Comparison of ENCODE assay signal across 8 mouse cellular contexts in the genomic region with DNA sequence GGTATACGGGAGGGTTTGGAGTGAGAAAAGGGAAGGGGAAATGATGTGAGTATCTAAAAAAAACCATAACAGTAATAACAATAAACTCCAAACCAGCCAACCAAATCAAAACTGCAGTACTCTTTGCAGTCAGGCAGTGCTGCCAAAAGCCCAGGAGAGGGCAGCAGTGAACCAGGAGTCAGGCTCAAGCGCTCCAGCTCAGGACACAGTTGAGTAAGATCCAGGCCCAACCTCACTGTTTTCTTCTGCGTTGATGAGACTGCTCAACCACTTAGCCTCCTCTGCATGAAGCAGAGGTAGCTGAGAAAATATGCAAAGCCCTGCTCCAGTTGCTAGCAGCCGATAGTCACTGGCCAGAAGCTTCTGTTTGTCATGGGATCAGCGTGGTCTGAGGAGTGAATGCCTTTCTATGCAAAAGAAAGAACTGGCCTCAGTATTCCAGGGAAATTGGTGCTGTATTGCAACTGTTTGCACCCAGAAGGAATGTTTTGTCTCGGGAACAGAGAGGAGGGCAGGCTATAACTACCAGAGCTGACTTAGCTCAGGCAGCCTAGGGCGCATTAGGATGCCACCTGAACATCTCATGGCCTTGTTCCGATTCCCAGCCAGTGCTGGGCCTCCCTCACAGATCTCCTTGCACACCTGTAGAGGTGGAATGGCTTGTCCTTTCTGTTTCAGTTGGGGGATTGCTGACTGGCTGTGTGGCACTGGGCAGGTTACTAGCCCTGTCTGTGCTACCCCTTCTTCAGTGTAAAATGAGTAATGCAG. TPM values are rescaled to one million over a fixed set of nuclear protein-coding genes. Genes with fewer than 3 reads are reported as not detected.
DNase-seq lines count a peak whose midpoint lies in the region; ATAC-seq and TF ChIP-seq lines count a peak whose summit lies in the region.

No protein-coding gene starts in this region.

- peak; percentile 91 for TF ChIP-seq CTCF in lung, embryonic 14.5 days (IDR thresholded peaks at IDR 0.05; ENCODE audit: low read depth)

- no peak overlapping the region for H3K4me2 ChIP-seq in lung, embryonic 14.5 days

- 38% methylated on average over 8 of the region's 8 CpGs for WGBS in lung, embryonic 14.5 days

- no peak overlapping the region for H3K27ac ChIP-seq in ES-E14 (ENCODE audit: insufficient read depth, low read depth, low read length, poor library complexity, severe bottlenecking)
- no peak overlapping the region for H3K27ac ChIP-seq in lung, embryonic 14.5 days (ENCODE audit: low read depth)

- no peaks in the 10 kb centered on the region for H3K9me3 ChIP-seq in ES-E14 (ENCODE audit: control insufficient read depth, insufficient read depth, low read depth, low read length)
- no peaks in the 10 kb centered on the region for H3K9me3 ChIP-seq in lung, embryonic 14.5 days (ENCODE audit: low read depth, low read length)

- no peak overlapping the region for H3K9ac ChIP-seq in ES-E14 (ENCODE audit: insufficient read depth, low read depth, low read length, poor library complexity, severe bottlenecking)
- no peak overlapping the region; the same call in 1 of the 2 replicates for H3K9ac ChIP-seq in lung, embryonic 14.5 days

- no peaks in the 10 kb centered on the region for H3K36me3 ChIP-seq in ES-E14 (ENCODE audit: control insufficient read depth, insufficient read depth, low read length, poor library complexity, severe bottlenecking)
- no peaks in the 10 kb centered on the region for H3K36me3 ChIP-seq in lung, embryonic 14.5 days (ENCODE audit: insufficient read depth)

- H3K4me1 ChIP-seq in ES-E14 (ENCODE audit: control insufficient read depth in 2 of 2, insufficient read depth in 2 of 2, low read length in 2 of 2, poor library complexity in 1 of 2): no peaks in the 10 kb centered on the region
- no peaks in the 10 kb centered on the region for H3K4me1 ChIP-seq in lung, embryonic 14.5 days (ENCODE audit: insufficient read depth)

- H3K4me3 ChIP-seq in ES-E14 (ENCODE audit: insufficient read depth in 1 of 2, low read depth in 1 of 2, low read length in 2 of 2, poor library complexity in 1 of 2, severe bottlenecking in 1 of 2): no peak overlapping the region
- H3K4me3 ChIP-seq in lung, embryonic 14.5 days (ENCODE audit: low read depth, low read length): no peak overlapping the region

- DNase-seq in ES-E14 (ENCODE audit: low read depth, low spot score): peak; percentile 66
- DNase-seq in brain, embryonic 18.5 days (ENCODE audit: low read depth, low spot score): peak; percentile 34
- peak; percentile 36 for DNase-seq in fibroblast of lung, adult 2 months (ENCODE audit: low read depth)
- DNase-seq in heart, postnatal 14 days: peak; percentile 63 to 81
- peak; percentile 64 to 80 for DNase-seq in kidney, postnatal 36 days
- peak; percentile 89 for DNase-seq in lung, embryonic 14.5 days
- DNase-seq in ovary, postnatal 14 days (ENCODE audit: low spot score): peak; percentile 51
- peak; percentile 78 for DNase-seq in thymus, postnatal 4 days

- peak; percentile 65 for ATAC-seq in lung, embryonic 14.5 days (ENCODE audit: insufficient read depth)

- in situ Hi-C loops in ES-E14 (cut with MboI; ENCODE audit: low sequenced_read_pairs in 2 of 2, unreplicated experiment in 2 of 2): loop anchor here in 1 of 2 experiments (25.0 kb wide), 1 partner anchor 596 kb away; no protein-coding TSS in a partner anchor

- intact Hi-C loops in heart, postnatal 14 days (cut with DNase I): loop anchor here (1.0 to 10.0 kb wide), 2 partner anchors 169 to 399 kb away; no protein-coding TSS in a partner anchor

- no peaks in the 10 kb centered on the region for H3K27me3 ChIP-seq in lung, embryonic 14.5 days (ENCODE audit: insufficient read depth, low read length)

TF ChIP-seq in ES-E14, 5 proteins besides CTCF, POLR2A, EP300 and RAD21:
- TF ChIP-seq ZNF384 (IDR thresholded peaks at IDR 0.05; ENCODE audit: low read depth, low read length) (peak; percentile 47; the same call in 1 of the 2 replicates), CHD2 (IDR thresholded peaks at IDR 0.05; ENCODE audit: low read depth, low read length) (no peak), HCFC1 (IDR thresholded peaks at IDR 0.05; ENCODE audit: borderline replicate concordance, insufficient read depth, low read length) (no peak), MAFK (IDR thresholded peaks at IDR 0.05; ENCODE audit: insufficient read depth, low read depth, low read length) (no peak), ZC3H11A (IDR thresholded peaks at IDR 0.05; ENCODE audit: borderline replicate concordance, low read depth, low read length) (peak; percentile 93)

RNA-seq across cellular contexts. Expression of a gene that starts 53.3 kb away (rescaled TPM):
- 73.9 and 160 TPM in 2 replicates for total RNA-seq in ES-E14 (2012; rRNA removed)
- 10 to 100 TPM; 80.1 to 91.4 TPM for total RNA-seq in heart, postnatal 14 days (2021)
- polyA plus RNA-seq in lung, embryonic 14.5 days (2014; fragmentation: Nextera tagmentation; extraction: Ambion mirVana): 17.1 and 20.7 TPM in 2 replicates

Comparison
In these comparisons a context has a peak if more than half of its experiments do, and no peak if none do; other contexts are left out.
1. DNase-seq: peak in every context shown above with its lines; median percentile 89 in lung, embryonic 14.5 days; 78 in thymus, postnatal 4 days; 72 in heart, postnatal 14 days; 72 in kidney, postnatal 36 days; 66 in ES-E14; 51 in ovary, postnatal 14 days; 36 in fibroblast of lung, adult 2 months; 34 in brain, embryonic 18.5 days.